Mouse (Mus musculus): ENCODE data around the gene Gm7075. TPM values are rescaled to one million over a fixed set of nuclear protein-coding genes. Genes with fewer than 3 reads are reported as not detected.
"Not testable (repeated sequence)": the region's sequence is repeated elsewhere in the genome, so short reads cannot be mapped to it uniquely, and the experiment has no call there.

Gm7075 gene
- total and polyA plus RNA-seq, 2 experiments from 2014 or later: not detected

DNA sequence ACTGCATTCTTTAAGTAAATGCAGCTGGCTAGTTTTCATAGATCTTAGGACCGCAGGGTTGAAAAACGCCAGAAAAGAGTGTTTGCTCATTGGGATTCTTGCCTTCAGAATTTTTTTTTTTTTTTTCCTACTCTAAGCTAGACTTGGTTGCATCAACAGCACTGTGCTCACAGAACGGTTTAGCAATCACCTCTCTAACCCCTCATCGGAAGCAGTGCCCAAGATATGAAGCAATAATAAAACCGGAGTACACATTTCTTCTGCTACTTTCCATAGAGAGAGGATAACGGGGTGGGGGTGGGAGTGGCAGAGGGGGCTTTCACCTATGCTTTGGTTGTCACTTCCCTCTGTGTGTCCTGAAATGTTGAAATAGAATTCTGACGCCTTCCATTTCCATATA, 5.7 kb downstream of the Gm7075 start:
- Histone ChIP-seq H3K36me3 (ENCODE audit: insufficient read depth) (no peaks in the 10 kb centered on the region), H3K27ac (ENCODE audit: low read depth, low read length) (no peak overlapping the region), H3K4me1 (ENCODE audit: insufficient read depth) (no peaks in the 10 kb centered on the region), H3K27me3 (ENCODE audit: insufficient read depth, low read length) (no peaks in the 10 kb centered on the region), H3K9ac (no peak overlapping the region), H3K4me2 (ENCODE audit: low read depth) (no peak overlapping the region), H3K9me3 (ENCODE audit: low read length) (no peaks in the 10 kb centered on the region), H3K4me3 (ENCODE audit: low read depth, low read length) (no peak overlapping the region)
- ATAC-seq (no peak), DNase-seq (no peak)
- 67% methylated on average over 7 of the region's 7 CpGs for WGBS
- TF ChIP-seq CTCF (IDR thresholded peaks at IDR 0.05; ENCODE audit: low read depth): no peak

DNA sequence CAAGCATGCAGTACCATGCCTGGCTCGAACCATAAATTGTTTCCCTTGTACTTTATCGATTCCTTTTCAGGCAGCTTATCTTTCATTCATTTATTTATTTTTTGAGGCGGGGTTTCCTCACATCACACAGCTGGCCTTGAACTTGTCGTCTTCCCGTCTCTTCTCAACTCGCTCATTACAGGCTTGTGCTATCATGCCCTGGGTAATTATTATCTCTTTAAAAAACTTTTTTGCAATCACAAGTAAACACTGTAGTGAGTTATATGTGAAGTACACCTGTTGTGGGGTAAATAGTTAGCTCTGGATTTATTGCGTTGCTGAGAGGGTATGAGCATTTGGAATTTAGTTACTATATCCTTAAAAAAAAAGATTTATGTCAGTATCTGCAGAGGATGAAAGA, 6.3 kb downstream of the Gm7075 start:
- 84% methylated on average over 7 of the region's 7 CpGs for WGBS
- Histone ChIP-seq H3K4me1 (ENCODE audit: insufficient read depth) (no peaks in the 10 kb centered on the region), H3K27me3 (ENCODE audit: insufficient read depth, low read length) (no peaks in the 10 kb centered on the region), H3K9ac (no peak overlapping the region), H3K4me2 (ENCODE audit: low read depth) (no peak overlapping the region), H3K27ac (ENCODE audit: low read depth, low read length) (no peak overlapping the region), H3K4me3 (ENCODE audit: low read depth, low read length) (no peak overlapping the region), H3K36me3 (ENCODE audit: insufficient read depth) (no peaks in the 10 kb centered on the region), H3K9me3 (ENCODE audit: low read length) (no peaks in the 10 kb centered on the region)
- no peak for TF ChIP-seq CTCF (IDR thresholded peaks at IDR 0.05; ENCODE audit: low read depth)
- ATAC-seq: no peak
- no peak for DNase-seq

DNA sequence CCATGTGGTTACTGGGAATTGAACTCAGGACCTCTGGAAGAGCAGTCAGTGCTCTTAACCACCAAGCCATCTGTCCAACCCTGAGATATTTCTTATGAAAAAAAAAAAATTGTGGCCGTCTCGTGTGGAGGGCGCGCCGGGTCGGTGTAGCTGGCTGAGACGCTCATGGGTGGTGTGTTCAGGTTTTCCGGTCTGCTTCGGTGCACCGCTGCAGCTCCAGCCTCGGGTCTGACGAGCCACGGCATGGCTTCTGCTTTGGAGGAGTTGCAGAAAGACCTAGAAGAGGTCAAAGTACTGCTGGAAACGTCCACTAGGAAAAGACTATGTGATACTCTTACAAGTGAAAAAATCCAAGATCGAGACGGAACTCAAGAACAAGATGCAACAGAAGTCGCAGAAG, 8.8 kb downstream of the Gm7075 start:
- Histone ChIP-seq H3K27me3 (ENCODE audit: insufficient read depth, low read length) (no peaks in the 10 kb centered on the region), H3K9me3 (ENCODE audit: low read length) (no peaks in the 10 kb centered on the region), H3K4me3 (ENCODE audit: low read depth, low read length) (no peak overlapping the region), H3K27ac (ENCODE audit: low read depth, low read length) (no peak overlapping the region), H3K4me1 (ENCODE audit: insufficient read depth) (no peaks in the 10 kb centered on the region), H3K36me3 (ENCODE audit: insufficient read depth) (no peaks in the 10 kb centered on the region), H3K4me2 (ENCODE audit: low read depth) (no peak overlapping the region), H3K9ac (no peak overlapping the region)
- DNase-seq (no peak), ATAC-seq (no peak)
- 91% methylated on average over 17 of the region's 17 CpGs for WGBS
- TF ChIP-seq CTCF (IDR thresholded peaks at IDR 0.05; ENCODE audit: low read depth): no peak

DNA sequence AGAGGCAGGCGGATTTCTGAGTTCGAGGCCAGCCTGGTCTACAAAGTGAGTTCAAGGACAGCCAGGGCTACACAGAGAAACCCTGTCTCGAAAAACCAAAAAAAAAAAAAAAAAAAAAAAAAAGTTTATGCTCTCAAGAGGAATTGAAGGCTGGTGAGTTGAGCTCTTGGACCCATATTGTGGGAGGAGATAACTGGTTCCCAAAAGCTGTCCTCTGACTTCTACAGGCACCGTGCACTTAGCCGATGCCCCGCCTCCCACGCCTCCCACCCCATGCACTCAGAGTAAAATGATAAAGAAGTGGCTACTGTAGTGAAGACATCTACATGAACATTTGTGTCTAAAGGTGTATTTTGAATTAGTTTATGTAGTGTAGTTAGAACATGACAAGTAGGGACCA, 9.9 kb downstream of the Gm7075 start:
- not testable (repeated sequence) for ATAC-seq; DNase-seq; H3K9ac ChIP-seq; H3K9me3 ChIP-seq (ENCODE audit: low read length); H3K36me3 ChIP-seq (ENCODE audit: insufficient read depth); H3K27me3 ChIP-seq (ENCODE audit: insufficient read depth, low read length); H3K27ac ChIP-seq (ENCODE audit: low read depth, low read length); H3K4me1 ChIP-seq (ENCODE audit: insufficient read depth); H3K4me3 ChIP-seq (ENCODE audit: low read depth, low read length); H3K4me2 ChIP-seq (ENCODE audit: low read depth)
- 98% methylated on average over 6 of the region's 7 CpGs for WGBS

DNA sequence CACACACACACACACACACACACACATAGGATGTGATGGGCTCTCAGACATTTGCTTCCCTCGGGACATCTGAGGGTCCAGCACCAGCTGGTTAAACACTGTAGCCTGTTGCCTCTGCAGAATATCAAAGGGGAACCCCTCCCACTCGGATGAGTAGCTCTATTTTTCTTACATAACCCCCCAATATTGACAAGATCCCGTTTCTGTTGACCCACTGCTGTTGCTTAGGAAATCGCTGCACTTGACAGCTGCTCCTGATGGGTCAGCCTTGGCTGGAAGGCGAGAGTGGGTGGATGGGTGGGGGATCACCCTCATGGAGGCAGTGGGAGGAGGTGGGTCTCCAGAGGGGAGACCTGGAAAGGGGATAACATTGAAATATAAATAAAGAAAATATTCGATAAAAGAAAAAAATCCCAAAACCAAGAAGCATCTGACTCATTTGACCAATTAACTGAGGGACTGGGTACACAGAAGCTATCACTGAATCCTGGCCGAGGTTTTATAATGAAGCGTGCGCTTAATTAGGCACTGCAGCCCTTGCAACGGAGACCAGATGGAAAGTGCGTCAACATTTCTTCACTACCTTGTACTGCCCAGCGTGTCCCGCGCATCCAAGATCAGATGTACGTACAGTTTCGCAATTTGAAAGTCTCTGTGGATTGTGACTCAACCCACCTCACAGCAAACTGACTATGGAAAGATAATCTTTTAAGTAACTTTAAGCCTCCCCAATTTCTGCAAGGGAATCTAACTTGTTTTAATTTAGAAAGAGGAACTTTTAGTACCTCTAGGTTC, 11.2 kb downstream of the Gm7075 start:
- DNase-seq (no peak), ATAC-seq (no peak)
- no peak for TF ChIP-seq CTCF (IDR thresholded peaks at IDR 0.05; ENCODE audit: low read depth)
- Histone ChIP-seq H3K27me3 (ENCODE audit: insufficient read depth, low read length) (no peaks in the 10 kb centered on the region), H3K4me3 (ENCODE audit: low read depth, low read length) (no peak overlapping the region), H3K4me2 (ENCODE audit: low read depth) (no peak overlapping the region), H3K4me1 (ENCODE audit: insufficient read depth) (no peaks in the 10 kb centered on the region), H3K36me3 (ENCODE audit: insufficient read depth) (no peaks in the 10 kb centered on the region), H3K9ac (no peak overlapping the region), H3K27ac (ENCODE audit: low read depth, low read length) (no peak overlapping the region), H3K9me3 (ENCODE audit: low read length) (no peaks in the 10 kb centered on the region)
- WGBS: 42% methylated on average over 16 of the region's 16 CpGs

DNA sequence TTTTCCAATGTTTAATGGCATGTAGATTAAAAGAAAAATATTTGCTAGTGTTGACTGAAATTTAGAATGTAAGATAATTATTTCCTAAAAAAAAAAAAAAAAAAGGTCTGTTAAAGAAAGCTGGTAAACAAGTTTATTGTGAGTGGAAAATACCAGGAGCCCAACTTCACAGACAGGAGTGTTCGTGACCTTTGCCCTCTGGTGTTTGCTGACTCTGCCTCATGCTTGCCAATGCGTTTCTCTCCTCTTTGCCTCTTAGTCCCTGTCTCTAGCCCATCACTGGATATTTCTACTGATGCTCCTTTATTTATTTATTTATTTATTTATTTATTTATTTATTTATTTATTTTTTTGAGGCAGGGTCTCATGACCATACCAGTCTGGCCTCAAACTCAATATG, 18.0 kb downstream of the Gm7075 start:
- Histone ChIP-seq H3K27ac (ENCODE audit: low read depth, low read length) (no peak overlapping the region), H3K27me3 (ENCODE audit: insufficient read depth, low read length) (no peaks in the 10 kb centered on the region), H3K4me2 (ENCODE audit: low read depth) (no peak overlapping the region), H3K4me3 (ENCODE audit: low read depth, low read length) (no peak overlapping the region), H3K4me1 (ENCODE audit: insufficient read depth) (no peaks in the 10 kb centered on the region), H3K9me3 (ENCODE audit: low read length) (no peaks in the 10 kb centered on the region), H3K9ac (no peak overlapping the region), H3K36me3 (ENCODE audit: insufficient read depth) (no peaks in the 10 kb centered on the region)
- DNase-seq: no peak
- TF ChIP-seq CTCF (IDR thresholded peaks at IDR 0.05; ENCODE audit: low read depth): no peak
- WGBS: 93% methylated on average over 2 of the region's 2 CpGs
- no peak for ATAC-seq

DNA sequence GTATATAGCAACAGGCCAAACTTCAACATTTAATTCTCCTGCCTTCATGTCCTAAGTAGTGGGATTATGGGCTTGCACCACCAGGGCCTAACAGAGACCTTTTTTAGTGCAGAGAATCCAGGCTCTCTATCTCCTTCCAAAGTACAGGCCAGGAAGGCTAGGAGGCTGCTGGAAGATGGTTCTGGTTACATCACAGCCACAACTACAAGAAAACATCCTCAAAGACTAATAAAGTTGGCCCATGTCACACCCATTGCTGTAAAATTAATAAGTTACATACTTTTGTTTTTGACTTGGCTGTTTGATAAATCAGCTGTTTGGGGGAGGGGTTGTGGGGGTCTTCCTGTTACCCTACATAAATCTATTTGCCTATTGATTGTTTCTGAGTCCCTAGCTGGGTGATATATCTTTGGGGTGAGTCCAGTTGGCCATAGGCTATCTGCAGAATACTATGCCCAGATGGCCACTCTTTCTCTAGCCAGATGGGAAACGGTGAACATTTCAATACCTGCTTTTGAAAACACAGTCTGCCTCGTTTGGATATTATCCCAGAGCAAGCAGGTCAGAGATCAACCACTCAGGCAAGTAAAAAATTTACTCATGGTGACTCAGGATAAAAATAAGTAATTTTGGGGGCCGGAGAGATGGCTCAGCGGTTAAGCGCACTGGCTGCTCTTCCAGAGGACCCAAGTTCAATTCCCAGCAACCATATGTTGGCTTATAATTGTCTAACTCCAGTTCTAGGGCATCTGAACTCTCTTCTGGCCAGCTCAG, 18.7 kb downstream of the Gm7075 start:
- WGBS: 75% methylated on average over 5 of the region's 5 CpGs
- DNase-seq: no peak
- Histone ChIP-seq H3K27ac (ENCODE audit: low read depth, low read length) (no peak overlapping the region), H3K27me3 (ENCODE audit: insufficient read depth, low read length) (no peaks in the 10 kb centered on the region), H3K4me1 (ENCODE audit: insufficient read depth) (no peaks in the 10 kb centered on the region), H3K9me3 (ENCODE audit: low read length) (no peaks in the 10 kb centered on the region), H3K4me3 (ENCODE audit: low read depth, low read length) (no peak overlapping the region), H3K9ac (no peak overlapping the region), H3K36me3 (ENCODE audit: insufficient read depth) (no peaks in the 10 kb centered on the region), H3K4me2 (ENCODE audit: low read depth) (no peak overlapping the region)
- no peak for ATAC-seq
- no peak for TF ChIP-seq CTCF (IDR thresholded peaks at IDR 0.05; ENCODE audit: low read depth)
